Mouse (Mus musculus) brain, embryonic 14.5 days (tissue): Measurements from ENCODE around the gene Trim46.

Experiments used
- CTCF ChIP-seq: fragments of 200-500 bp; IDR thresholded peaks from 2 replicates; pipeline ENCODE4 v1.5.1; 2012; ENCODE audit warnings: inconsistent platforms, mild to moderate bottlenecking, moderate library complexity, borderline replicate concordance; ENCODE audit not compliant: insufficient read depth, insufficient read length; ENCODE audit errors: extremely low read depth
- POLR2A ChIP-seq: fragments of 200-500 bp; IDR thresholded peaks from 2 replicates; pipeline ENCODE4 v1.6.1; 2012; ENCODE audit warnings: mild to moderate bottlenecking, inconsistent platforms, borderline replicate concordance; ENCODE audit not compliant: poor library complexity, insufficient read depth, insufficient read length, severe bottlenecking; ENCODE audit errors: extremely low read depth

DNA sequence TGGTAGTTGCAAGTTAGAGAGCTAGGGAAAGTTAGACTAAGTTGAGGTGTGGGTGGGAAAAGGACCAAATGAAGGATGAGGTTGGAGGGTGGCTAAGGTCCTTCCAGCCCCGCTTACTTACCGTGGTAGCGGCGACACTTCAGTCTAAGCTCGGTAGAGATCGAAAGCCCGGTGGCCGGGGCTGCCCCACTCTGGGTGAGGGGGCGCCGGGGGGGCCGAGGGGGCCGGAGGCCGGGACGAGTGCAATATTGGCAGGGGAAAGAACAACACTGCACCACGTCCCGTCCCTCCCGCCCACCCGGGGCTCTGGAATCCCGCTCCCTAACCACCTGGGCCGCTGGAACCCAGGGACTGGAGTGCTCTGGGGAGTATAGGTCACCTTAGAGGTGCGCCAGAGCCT is 19.2 kb downstream of the Trim46 start, which contains the start of gene Mtx1:
- TF ChIP-seq POLR2A (no peak), CTCF (no peak)
